Mouse (Mus musculus) 3134 (cell line): ENCODE measurements around the gene Smcr8.

Experiments
- DNase-seq: peaks from one replicate; pipeline ENCODE4 v3.0.0-alpha.2; 2011; ENCODE audit warnings: low spot score; ENCODE audit not compliant: insufficient read length; ENCODE audit errors: extremely low read depth

Gene Smcr8

GRCm38 (mm10) chr11:60776829-60777740 is at the start of gene Smcr8, which contains the start of gene Top3a:
TSS of gene Smcr8 (plus strand) at chr11:60777524.
TSS of gene Top3a (minus strand) at chr11:60777365.
- DNase-seq: peak; percentile 89

GRCm38 (mm10) chr11:60728260-60728761 is 49.0 kb upstream of the Smcr8 start, which contains the start of gene Mief2:
TSS of gene Mief2 (plus strand) at chr11:60728398.
- DNase-seq: peak; percentile 96

GRCm38 (mm10) chr11:60729217-60729641 is 48.1 kb upstream of the Smcr8 start:
- no peak for DNase-seq

- DNase-seq: no peak
These were observed 47.2 kb upstream of the Smcr8 start for GRCm38 (mm10) chr11:60730169-60730568.

- no peak for DNase-seq
These were observed 46.1 kb upstream of the Smcr8 start for GRCm38 (mm10) chr11:60731251-60731650.

GRCm38 (mm10) chr11:60734206-60734605 is 43.1 kb upstream of the Smcr8 start:
- DNase-seq: no peak

- no peak for DNase-seq
These were observed 42.1 kb upstream of the Smcr8 start for GRCm38 (mm10) chr11:60735191-60735590.

- DNase-seq: no peak
These were observed 40.8 kb upstream of the Smcr8 start for GRCm38 (mm10) chr11:60736491-60736890.

GRCm38 (mm10) chr11:60737450-60737849 is 39.9 kb upstream of the Smcr8 start:
- no peak for DNase-seq

GRCm38 (mm10) chr11:60740321-60740720 is 37.0 kb upstream of the Smcr8 start:
- no peak for DNase-seq

GRCm38 (mm10) chr11:60755570-60755969 is 21.8 kb upstream of the Smcr8 start:
- no peak for DNase-seq

GRCm38 (mm10) chr11:60761681-60762080 is 15.6 kb upstream of the Smcr8 start:
- DNase-seq: no peak

GRCm38 (mm10) chr11:60766969-60767368 is 10.4 kb upstream of the Smcr8 start:
- no peak for DNase-seq

GRCm38 (mm10) chr11:60769322-60769721 is 8.0 kb upstream of the Smcr8 start:
- no peak for DNase-seq

GRCm38 (mm10) chr11:60770776-60771175 is 6.5 kb upstream of the Smcr8 start:
- DNase-seq: no peak

- no peak for DNase-seq
These were observed 5.2 kb upstream of the Smcr8 start for GRCm38 (mm10) chr11:60772161-60772560.

GRCm38 (mm10) chr11:60774158-60774689 is 3.1 kb upstream of the Smcr8 start:
- DNase-seq: no peak

- no peak for DNase-seq
These were observed 2.5 kb upstream of the Smcr8 start for GRCm38 (mm10) chr11:60774841-60775240.

GRCm38 (mm10) chr11:60775578-60775977 is 1.7 kb upstream of the Smcr8 start:
- no peak for DNase-seq

GRCm38 (mm10) chr11:60776107-60776828 is 1.1 kb upstream of the Smcr8 start:
- no peak for DNase-seq

- DNase-seq: no peak
These were observed 562 bp downstream of the Smcr8 start for GRCm38 (mm10) chr11:60777801-60778370.
